Mouse (Mus musculus) kidney, adult 2 months (tissue): ENCODE measurements around the gene Snrpa.

Experiments
- CTCF ChIP-seq: fragments of 200-500 bp; conservative IDR thresholded peaks from 2 replicates; pipeline ENCODE4 v1.5.1; 2011; ENCODE audit warnings: low read depth, mild to moderate bottlenecking, control low read depth, low read length, moderate library complexity, mixed read lengths; ENCODE audit not compliant: insufficient read depth, insufficient read length
- POLR2A ChIP-seq: fragments of 200-500 bp; IDR thresholded peaks from one replicate; pipeline ENCODE4 v1.6.1; 2011; ENCODE audit warnings: low read depth, low read length, control low read depth

DNA sequence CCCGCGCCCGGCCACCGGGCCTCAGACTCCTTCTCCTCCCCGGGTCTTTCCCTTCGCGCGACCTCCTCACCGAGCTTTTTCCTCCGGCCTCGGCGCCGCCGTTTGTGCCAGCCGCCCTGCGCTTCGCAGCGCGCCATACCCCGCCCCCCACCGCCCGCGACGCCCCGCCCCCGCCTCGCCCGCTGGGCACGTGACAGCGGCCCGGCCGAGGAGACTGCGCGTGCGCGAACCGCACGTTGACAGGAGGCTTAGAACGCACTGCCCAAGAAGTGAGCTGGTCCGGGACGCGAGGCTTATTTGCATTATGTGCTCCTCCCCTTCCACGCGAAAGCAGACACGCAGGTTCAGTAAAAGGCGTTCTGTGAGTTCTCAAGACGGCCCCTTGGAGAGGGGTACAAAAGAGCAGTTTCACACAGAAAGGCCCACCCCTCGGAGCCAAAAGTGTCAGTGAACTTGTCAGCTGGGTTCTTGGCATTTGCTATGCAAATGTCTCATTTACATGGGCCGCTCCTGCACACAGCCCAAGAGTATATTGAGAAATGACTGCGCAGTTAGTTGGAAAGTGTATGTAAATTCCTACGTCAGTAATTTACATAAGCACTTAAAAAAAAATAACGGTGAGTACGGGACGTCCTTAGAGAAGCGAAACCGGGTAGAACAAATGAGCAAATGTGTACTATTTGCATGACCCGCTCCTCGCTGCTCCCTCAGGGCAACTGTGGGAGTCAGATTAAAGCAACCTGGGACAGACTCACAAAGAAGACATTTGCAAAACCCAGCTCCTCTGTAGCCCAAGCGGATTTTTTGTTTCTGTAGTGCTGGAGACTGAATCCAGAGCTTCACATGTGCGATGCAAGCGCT, 29.2 kb downstream of the Snrpa start, which contains the start of gene Egln2:
- TF ChIP-seq CTCF (no peak), POLR2A (peak; percentile 58)
